Mouse (Mus musculus) midbrain, postnatal 0 days (tissue): Measurements from ENCODE around the gene Rnf2. TPM values are rescaled to one million over a fixed set of nuclear protein-coding genes. Genes with fewer than 3 reads are reported as not detected.

Experiments used
- ATAC-seq: fragments of 200-750 bp; cut with Nextera tagmentation; 2 replicates; pipeline ENCODE4 v1.8.0; 2017; ENCODE audit warnings: moderate number of reproducible peaks, mild to moderate bottlenecking, moderate TSS enrichment, moderate library complexity; ENCODE audit not compliant: low FRiP score
- DNase-seq: peaks from one replicate; pipeline ENCODE4 v3.0.0-alpha.2; 2015; ENCODE audit warnings: low spot score
- H3K27ac ChIP-seq: fragments of 300-500 bp; sonication (generic); 2 replicates; pipeline ENCODE4 v1.5.1; 2014; ENCODE audit warnings: low read depth, mild to moderate bottlenecking, low read length, mixed read lengths
- H3K27me3 ChIP-seq: fragments of 300-500 bp; sonication (generic); 2 replicates; pipeline ENCODE4 v1.6.1; 2014; ENCODE audit warnings: low read length, control low read depth, mixed read lengths; ENCODE audit not compliant: insufficient read depth
- H3K36me3 ChIP-seq: fragments of 300-500 bp; sonication (generic); 2 replicates; pipeline ENCODE4 v1.6.1; 2014; ENCODE audit warnings: low read length, control low read depth, mixed read lengths; ENCODE audit not compliant: insufficient read depth
- H3K4me1 ChIP-seq: fragments of 300-500 bp; sonication (generic); 2 replicates; pipeline ENCODE4 v1.6.1; 2014; ENCODE audit warnings: mild to moderate bottlenecking, control low read depth, antibody characterized with exemption, low read length, mixed read lengths; ENCODE audit not compliant: insufficient read depth
- H3K4me2 ChIP-seq: fragments of 300-500 bp; sonication (generic); 2 replicates; pipeline ENCODE4 v1.6.1; 2014; ENCODE audit warnings: low read depth, mild to moderate bottlenecking, low read length, mixed read lengths; ENCODE audit not compliant: poor library complexity, severe bottlenecking
- H3K4me3 ChIP-seq: fragments of 300-500 bp; sonication (generic); 2 replicates; pipeline ENCODE4 v1.5.1; 2014; ENCODE audit warnings: low read depth, mild to moderate bottlenecking, low read length, moderate library complexity
- H3K9ac ChIP-seq: fragments of 300-500 bp; sonication (generic); replicated peaks from 2 replicates; pipeline ENCODE4 v1.6.1; 2014; ENCODE audit warnings: mild to moderate bottlenecking, low read length, moderate library complexity, mixed read lengths; ENCODE audit not compliant: poor library complexity, severe bottlenecking
- H3K9me3 ChIP-seq: fragments of 300-500 bp; sonication (generic); 2 replicates; pipeline ENCODE4 v1.6.1; 2016; ENCODE audit warnings: low read length, control low read depth
- CTCF ChIP-seq: IDR thresholded peaks from 2 replicates; pipeline ENCODE4 v1.5.1; 2016; ENCODE audit warnings: antibody characterized with exemption, mild to moderate bottlenecking
- WGBS: fragments of 180-500 bp; shearing (Covaris S2); extraction: QIAGEN DNeasy Blood & Tissue Kit; methylation state at CpG from one replicate; pipeline ENCODE4 v1.1.7; 2014; 5-methylcytosine and 5-hydroxymethylcytosine counted together
- polyA plus RNA-seq: library from polyadenylated mRNA; unstranded; fragments of >200 nt; fragmentation: Nextera tagmentation; extraction: Ambion mirVana; gene quantifications from 2 replicates; pipeline ENCODE4 v1.2.1, GENCODE M21; 2015
- total RNA-seq: library from RNA; depleted of rRNA; stranded (reverse); fragments of >200 nt; gene quantifications from 2 replicates; pipeline ENCODE4 v1.2.3, GENCODE M21; 2014; rRNA removed

The Rnf2 gene
- total RNA-seq, result 68.1 and 77.1 TPM in 2 replicates
- 73.9 and 77.8 TPM in 2 replicates for polyA plus RNA-seq

- Histone ChIP-seq H3K27me3 (no peaks in the 10 kb centered on the region), H3K4me3 (peak within 1 kb of the TSS; percentile 94), H3K9ac (peak within 1 kb of the TSS; percentile 95), H3K9me3 (no peaks in the 10 kb centered on the region), H3K4me2 (peak within 1 kb of the TSS; percentile 62), H3K4me1 (peaks cover 8% of the 10 kb centered on the region; the same call in 1 of the 2 replicates), H3K27ac (peak within 1 kb of the TSS; percentile 88), H3K36me3 (no peaks in the 10 kb centered on the region)
- DNase-seq (peak; percentile 96), ATAC-seq (peak; percentile 96)
- WGBS, result 3% methylated on average over 47 of the region's 90 CpGs
- TF ChIP-seq CTCF, result no peak
These were observed at the start of gene Rnf2 for GRCm38 (mm10) chr1:151500531-151501361. Gene Rnf2 (minus strand): TSS chr1:151500955.

DNA sequence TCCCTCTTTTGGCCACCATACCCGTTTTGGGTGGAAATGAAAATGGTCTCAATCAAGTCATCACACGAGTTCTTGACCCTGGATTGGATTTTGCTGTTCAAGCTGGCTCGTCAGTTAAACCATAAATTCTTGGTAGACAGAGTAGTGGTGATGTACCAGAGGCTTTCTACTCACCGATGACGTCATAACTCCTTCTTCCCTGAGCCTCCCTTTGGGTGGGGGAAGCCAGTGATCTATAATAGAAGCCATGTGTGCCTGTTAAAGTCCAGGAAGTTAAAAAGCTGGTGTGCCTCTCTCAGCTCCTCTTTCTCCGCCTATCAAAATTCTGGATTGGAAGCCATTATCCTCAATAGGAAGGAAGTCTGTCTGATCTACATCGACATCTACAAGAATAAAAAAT lies 49.0 kb upstream of the Rnf2 start:
- DNase-seq, result no peak
- Histone ChIP-seq H3K9me3 (no peaks in the 10 kb centered on the region), H3K27ac (no peak overlapping the region), H3K36me3 (no peaks in the 10 kb centered on the region), H3K4me2 (no peak overlapping the region), H3K4me1 (no peaks in the 10 kb centered on the region), H3K27me3 (no peaks in the 10 kb centered on the region), H3K4me3 (no peak overlapping the region), H3K9ac (no peak overlapping the region)
- no peak for ATAC-seq
- TF ChIP-seq CTCF, result no peak
- WGBS, result 84% methylated on average over 7 of the region's 7 CpGs

DNA sequence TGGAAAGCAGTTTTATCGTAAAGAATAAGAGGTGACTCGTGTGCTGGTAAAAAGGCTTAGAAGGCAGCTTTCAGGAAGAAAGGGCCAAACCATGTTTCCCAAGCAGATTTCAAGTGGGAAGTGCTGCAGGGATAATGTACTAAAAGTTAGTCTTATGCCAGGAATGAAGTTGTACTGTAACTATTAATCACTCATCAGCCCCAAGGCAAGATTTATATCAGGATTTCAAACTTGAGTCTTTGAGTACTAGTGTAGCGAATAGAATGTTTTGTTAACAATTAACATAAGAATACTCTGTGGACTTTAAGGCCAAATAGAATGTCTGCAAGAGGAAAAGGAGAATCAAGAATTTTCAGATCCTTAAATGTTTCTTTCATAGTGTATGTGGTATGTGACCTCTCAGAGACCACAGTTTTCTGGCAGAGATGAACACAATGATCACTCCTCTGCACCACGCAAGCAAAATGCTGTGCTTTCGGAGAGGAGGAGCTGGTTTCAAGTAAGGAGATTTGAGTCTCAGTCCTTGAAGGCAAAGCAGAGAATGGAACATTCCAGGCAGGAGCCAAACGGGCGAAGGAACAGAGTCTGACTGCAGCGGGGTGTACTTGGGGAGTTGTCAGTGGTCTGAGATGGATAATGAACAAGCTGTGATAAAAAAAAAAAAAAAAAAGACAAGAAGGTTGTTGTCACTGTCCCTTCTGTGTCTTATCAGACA lies 48.3 kb upstream of the Rnf2 start:
- H3K4me1 ChIP-seq, result no peaks in the 10 kb centered on the region
- no peak overlapping the region for H3K4me3 ChIP-seq
- no peaks in the 10 kb centered on the region for H3K27me3 ChIP-seq
- no peaks in the 10 kb centered on the region for H3K9me3 ChIP-seq
- H3K36me3 ChIP-seq, result no peaks in the 10 kb centered on the region
- no peak overlapping the region for H3K27ac ChIP-seq
- WGBS, result 75% methylated on average over 8 of the region's 8 CpGs
- no peak overlapping the region for H3K4me2 ChIP-seq
- ATAC-seq (no peak), DNase-seq (no peak)
- H3K9ac ChIP-seq, result no peak overlapping the region
- no peak for TF ChIP-seq CTCF

GRCm38 (mm10) chr1:151545571-151545970 lies 44.8 kb upstream of the Rnf2 start:
- Histone ChIP-seq H3K36me3 (no peaks in the 10 kb centered on the region), H3K27me3 (no peaks in the 10 kb centered on the region), H3K9me3 (no peaks in the 10 kb centered on the region), H3K9ac (no peak overlapping the region), H3K4me3 (no peak overlapping the region), H3K27ac (no peak overlapping the region), H3K4me1 (no peaks in the 10 kb centered on the region), H3K4me2 (no peak overlapping the region)
- WGBS, result 92% methylated on average over 7 of the region's 7 CpGs
- no peak for ATAC-seq
- DNase-seq, result no peak
- TF ChIP-seq CTCF, result no peak

- DNase-seq (no peak), ATAC-seq (no peak)
- Histone ChIP-seq H3K4me1 (no peaks in the 10 kb centered on the region), H3K4me2 (no peak overlapping the region), H3K27ac (no peak overlapping the region), H3K9me3 (no peaks in the 10 kb centered on the region), H3K9ac (no peak overlapping the region), H3K4me3 (no peak overlapping the region), H3K27me3 (no peaks in the 10 kb centered on the region), H3K36me3 (no peaks in the 10 kb centered on the region)
- TF ChIP-seq CTCF, result no peak
- 91% methylated on average over 3 of the region's 3 CpGs for WGBS
These were observed 43.8 kb upstream of the Rnf2 start for GRCm38 (mm10) chr1:151544581-151544980.
